ENCODE assay signal across 8 mouse cellular contexts in the genomic region with DNA sequence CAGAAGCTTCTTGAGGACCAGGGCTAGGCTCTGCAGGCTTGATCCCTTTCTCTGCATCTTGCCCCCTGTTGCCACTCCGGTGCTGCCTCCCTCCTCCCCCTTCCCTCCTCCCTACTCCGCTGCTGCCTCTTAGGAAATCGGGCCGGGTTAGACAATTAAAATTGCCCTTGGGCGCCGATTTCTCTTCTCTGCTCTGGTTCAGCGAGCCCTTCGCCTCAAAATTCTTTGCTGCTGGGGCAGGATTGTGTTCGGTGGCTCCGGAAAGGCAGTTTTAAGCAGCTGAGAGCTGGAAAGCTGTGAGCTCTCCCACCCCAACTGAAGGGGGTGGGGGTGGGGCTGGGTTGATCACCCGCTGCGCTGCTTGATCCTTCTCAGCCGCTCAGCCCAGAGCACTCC. TPM values are rescaled to one million over a fixed set of nuclear protein-coding genes. Genes with fewer than 3 reads are reported as not detected.
A peak's percentile ranks its signal among the peaks of the same experiment; 100 is the strongest.
DNase-seq lines count a peak whose midpoint lies in the region; ATAC-seq and TF ChIP-seq lines count a peak whose summit lies in the region.

No protein-coding gene starts in this region.

- no peaks in the 10 kb centered on the region for H3K27me3 ChIP-seq in forebrain, embryonic 15.5 days
- no peaks in the 10 kb centered on the region for H3K27me3 ChIP-seq in hindbrain, embryonic 16.5 days (replicated peaks; ENCODE audit: control insufficient read depth, insufficient read depth, low read length)
- H3K27me3 ChIP-seq in limb, embryonic 15.5 days, result no peaks in the 10 kb centered on the region
- no peaks in the 10 kb centered on the region for H3K27me3 ChIP-seq in midbrain, postnatal 0 days (ENCODE audit: insufficient read depth, low read length)

- no peak for ATAC-seq in forebrain, embryonic 15.5 days (replicated peaks)
- ATAC-seq in hindbrain, embryonic 16.5 days, result no peak
- ATAC-seq in limb, embryonic 15.5 days (ENCODE audit: insufficient number of reproducible peaks, low FRiP score, low TSS enrichment, low read depth), result no peak
- ATAC-seq in midbrain, postnatal 0 days (ENCODE audit: low FRiP score), result no peak

- WGBS in forebrain, embryonic 15.5 days, result under 1% methylated on average over 13 of the region's 13 CpGs
- 0% methylated on average over 13 of the region's 13 CpGs for WGBS in hindbrain, embryonic 16.5 days
- under 1% methylated on average over 13 of the region's 13 CpGs for WGBS in limb, embryonic 15.5 days
- WGBS in midbrain, postnatal 0 days, result under 1% methylated on average over 13 of the region's 13 CpGs

- H3K9ac ChIP-seq in forebrain, embryonic 15.5 days (replicated peaks), result peak overlapping the region; percentile 85
- peak overlapping the region; percentile 94 for H3K9ac ChIP-seq in hindbrain, embryonic 16.5 days (ENCODE audit: low read depth, low read length)
- peak overlapping the region; percentile 98 for H3K9ac ChIP-seq in limb, embryonic 15.5 days
- peak overlapping the region; percentile 91 for H3K9ac ChIP-seq in midbrain, postnatal 0 days (replicated peaks; ENCODE audit: low read length, poor library complexity, severe bottlenecking)

- H3K27ac ChIP-seq in forebrain, embryonic 15.5 days (replicated peaks), result peak overlapping the region; percentile 99
- peak overlapping the region; percentile 98 for H3K27ac ChIP-seq in hindbrain, embryonic 16.5 days (ENCODE audit: low read depth, low read length)
- H3K27ac ChIP-seq in limb, embryonic 15.5 days, result peak overlapping the region; percentile 94
- peak overlapping the region; percentile 87 for H3K27ac ChIP-seq in midbrain, postnatal 0 days (ENCODE audit: low read depth, low read length)

- peak overlapping the region; percentile 83 for H3K4me2 ChIP-seq in forebrain, embryonic 15.5 days (replicated peaks)
- H3K4me2 ChIP-seq in hindbrain, embryonic 16.5 days (ENCODE audit: low read length), result peak overlapping the region; percentile 82
- H3K4me2 ChIP-seq in limb, embryonic 15.5 days, result peak overlapping the region; percentile 72
- H3K4me2 ChIP-seq in midbrain, postnatal 0 days (ENCODE audit: low read depth, low read length, poor library complexity, severe bottlenecking), result peak overlapping the region; percentile 58

- H3K9me3 ChIP-seq in forebrain, embryonic 15.5 days, result no peaks in the 10 kb centered on the region
- H3K9me3 ChIP-seq in hindbrain, embryonic 16.5 days (ENCODE audit: control insufficient read depth, low read length), result no peaks in the 10 kb centered on the region
- no peaks in the 10 kb centered on the region for H3K9me3 ChIP-seq in limb, embryonic 15.5 days
- H3K9me3 ChIP-seq in midbrain, postnatal 0 days (ENCODE audit: low read length), result no peaks in the 10 kb centered on the region

- peak overlapping the region; percentile 83 for H3K4me3 ChIP-seq in forebrain, embryonic 15.5 days
- peak overlapping the region; percentile 92 for H3K4me3 ChIP-seq in hindbrain, embryonic 16.5 days (ENCODE audit: low read length)
- H3K4me3 ChIP-seq in limb, embryonic 15.5 days, result peak overlapping the region; percentile 100
- H3K4me3 ChIP-seq in midbrain, postnatal 0 days (ENCODE audit: low read depth, low read length), result peak overlapping the region; percentile 86

- DNase-seq in layer of hippocampus, postnatal 10 days (ENCODE audit: low spot score in 2 of 2), result peak; percentile 51 to 61
- DNase-seq in layer of hippocampus, adult 11-12 months (ENCODE audit: low spot score), result no peak
- peak; percentile 77 for DNase-seq in brain, adult 2 months (ENCODE audit: low read depth, low spot score)
- DNase-seq in midbrain, postnatal 0 days (ENCODE audit: low spot score), result peak; percentile 51
- peak; percentile 68 for DNase-seq in thymus, postnatal 25 days

- peaks cover 26% of the 10 kb centered on the region for H3K4me1 ChIP-seq in forebrain, embryonic 15.5 days
- peaks cover 16% of the 10 kb centered on the region for H3K4me1 ChIP-seq in hindbrain, embryonic 16.5 days (ENCODE audit: control insufficient read depth, insufficient read depth, low read depth, low read length)
- peaks cover 12% of the 10 kb centered on the region for H3K4me1 ChIP-seq in limb, embryonic 15.5 days
- H3K4me1 ChIP-seq in midbrain, postnatal 0 days (ENCODE audit: insufficient read depth, low read length), result no peaks in the 10 kb centered on the region

- no peak for TF ChIP-seq CTCF in midbrain, postnatal 0 days (IDR thresholded peaks at IDR 0.05)

- peaks cover 24% of the 10 kb centered on the region for H3K36me3 ChIP-seq in forebrain, embryonic 15.5 days
- peaks cover 5% of the 10 kb centered on the region; the same call in 1 of the 2 replicates for H3K36me3 ChIP-seq in hindbrain, embryonic 16.5 days (ENCODE audit: control insufficient read depth, insufficient read depth, low read length)
- H3K36me3 ChIP-seq in limb, embryonic 15.5 days, result peaks cover 14% of the 10 kb centered on the region
- peaks cover 3% of the 10 kb centered on the region; the same call in 1 of the 2 replicates for H3K36me3 ChIP-seq in midbrain, postnatal 0 days (ENCODE audit: insufficient read depth, low read length)

RNA-seq across cellular contexts. Expression of gene Phf12, which starts 2.3 kb away (rescaled TPM):
- 10 to 100 TPM; 47.1 to 49.2 TPM for total RNA-seq in layer of hippocampus, postnatal 10 days (2021)
- polyA plus RNA-seq in forebrain, embryonic 15.5 days (2015; fragmentation: Nextera tagmentation; extraction: Ambion mirVana), result 22.5 and 26.0 TPM in 2 replicates
- polyA plus RNA-seq in hindbrain, embryonic 16.5 days (2015; fragmentation: Nextera tagmentation; extraction: Ambion mirVana), result 11.8 and 12.5 TPM in 2 replicates
- 10.7 and 14.1 TPM in 2 replicates for polyA plus RNA-seq in limb, embryonic 15.5 days (2015; fragmentation: Nextera tagmentation; extraction: Ambion mirVana)
- total RNA-seq in midbrain, postnatal 0 days (2014; rRNA removed), result 31.6 and 53.9 TPM in 2 replicates
- polyA plus RNA-seq in midbrain, postnatal 0 days (2015; fragmentation: Nextera tagmentation; extraction: Ambion mirVana), result 9.3 and 9.9 TPM in 2 replicates

RNA-seq across cellular contexts. Expression of gene Dhrs13, which starts 47.2 kb away (rescaled TPM):
- total RNA-seq in layer of hippocampus, postnatal 10 days (2021), result 10 to 100 TPM; 16.6 to 22.4 TPM
- 32.8 and 33.4 TPM in 2 replicates for polyA plus RNA-seq in forebrain, embryonic 15.5 days (2015; fragmentation: Nextera tagmentation; extraction: Ambion mirVana)
- polyA plus RNA-seq in hindbrain, embryonic 16.5 days (2015; fragmentation: Nextera tagmentation; extraction: Ambion mirVana), result 49.2 and 54.5 TPM in 2 replicates
- 16.8 and 17.8 TPM in 2 replicates for polyA plus RNA-seq in limb, embryonic 15.5 days (2015; fragmentation: Nextera tagmentation; extraction: Ambion mirVana)
- total RNA-seq in midbrain, postnatal 0 days (2014; rRNA removed), result 69.3 and 77.7 TPM in 2 replicates
- 61.9 and 62.1 TPM in 2 replicates for polyA plus RNA-seq in midbrain, postnatal 0 days (2015; fragmentation: Nextera tagmentation; extraction: Ambion mirVana)

RNA-seq across cellular contexts. Expression of gene Flot2, which starts 52.9 kb away (rescaled TPM):
- total RNA-seq in layer of hippocampus, postnatal 10 days (2021), result 100 to 1,000 TPM; 143 to 145 TPM
- polyA plus RNA-seq in forebrain, embryonic 15.5 days (2015; fragmentation: Nextera tagmentation; extraction: Ambion mirVana), result 90.2 and 98.3 TPM in 2 replicates
- polyA plus RNA-seq in hindbrain, embryonic 16.5 days (2015; fragmentation: Nextera tagmentation; extraction: Ambion mirVana), result 124 and 126 TPM in 2 replicates
- 56.1 and 67.6 TPM in 2 replicates for polyA plus RNA-seq in limb, embryonic 15.5 days (2015; fragmentation: Nextera tagmentation; extraction: Ambion mirVana)
- 67.3 and 87.1 TPM in 2 replicates for total RNA-seq in midbrain, postnatal 0 days (2014; rRNA removed)
- 92.7 and 97.9 TPM in 2 replicates for polyA plus RNA-seq in midbrain, postnatal 0 days (2015; fragmentation: Nextera tagmentation; extraction: Ambion mirVana)

RNA-seq across cellular contexts. Expression of gene Sez6, which starts 54.2 kb away (rescaled TPM):
- total RNA-seq in layer of hippocampus, postnatal 10 days (2021), result 100 to 1,000 TPM; 215 to 221 TPM
- polyA plus RNA-seq in forebrain, embryonic 15.5 days (2015; fragmentation: Nextera tagmentation; extraction: Ambion mirVana), result 243 and 249 TPM in 2 replicates
- 132 and 156 TPM in 2 replicates for polyA plus RNA-seq in hindbrain, embryonic 16.5 days (2015; fragmentation: Nextera tagmentation; extraction: Ambion mirVana)
- 0.42 and 0.84 TPM in 2 replicates for polyA plus RNA-seq in limb, embryonic 15.5 days (2015; fragmentation: Nextera tagmentation; extraction: Ambion mirVana)
- total RNA-seq in midbrain, postnatal 0 days (2014; rRNA removed), result 160 and 173 TPM in 2 replicates
- 121 and 125 TPM in 2 replicates for polyA plus RNA-seq in midbrain, postnatal 0 days (2015; fragmentation: Nextera tagmentation; extraction: Ambion mirVana)
